Mouse (Mus musculus) cerebellum, adult 2 months (tissue): ENCODE measurements at regions not wholly inside any gene's neighbourhood (a gene's known extent, or its start where the extent isn't known, plus 50 kb on each side); places are given as distances from the start of the nearest gene placed in this dataset.

Experiments used
- DNase-seq, 2 experiments: peaks; one replicate each; pipeline ENCODE4 v3.0.0; 2021
- H3K27ac ChIP-seq: fragments of 200-500 bp; 2 replicates; pipeline ENCODE4 v1.5.1; 2012; ENCODE audit warnings: low read length, control low read depth, inconsistent platforms; ENCODE audit not compliant: insufficient read depth
- H3K27me3 ChIP-seq: fragments of 200-500 bp; 2 replicates; pipeline ENCODE4 v1.6.1; 2012; ENCODE audit warnings: inconsistent platforms, mild to moderate bottlenecking, low read length, moderate library complexity; ENCODE audit not compliant: control insufficient read depth, insufficient read depth
- H3K4me1 ChIP-seq: fragments of 200-500 bp; 2 replicates; pipeline ENCODE4 v1.6.1; 2011; ENCODE audit warnings: low read length; ENCODE audit not compliant: control insufficient read depth, insufficient read depth
- H3K4me3 ChIP-seq: fragments of 200-500 bp; replicated peaks from 2 replicates; pipeline ENCODE3; 2011; ENCODE audit warnings: mild to moderate bottlenecking, low read depth, low read length, control low read depth; ENCODE audit not compliant: insufficient read depth
- CTCF ChIP-seq: fragments of 200-500 bp; IDR thresholded peaks from 2 replicates; pipeline ENCODE4 v1.5.1; 2011; ENCODE audit warnings: low read depth, mild to moderate bottlenecking, control low read depth, low read length, moderate library complexity, borderline replicate concordance; ENCODE audit not compliant: insufficient read depth
- POLR2A ChIP-seq: fragments of 200-500 bp; IDR thresholded peaks from 2 replicates; pipeline ENCODE4 v1.6.1; 2011; ENCODE audit warnings: low read length, control low read depth, borderline replicate concordance; ENCODE audit not compliant: insufficient read depth
- WGBS: fragments of 180-500 bp; shearing (Covaris S2); methylation state at CpG from one replicate; pipeline ENCODE4 v1.1.7; 2018; 5-methylcytosine and 5-hydroxymethylcytosine counted together

GRCm38 (mm10) chr5:74121861-74122630 is 53.8 kb upstream of the Usp46 start:
- 85% methylated on average over 9 of the region's 9 CpGs for WGBS
- DNase-seq, result no peak
- H3K27me3 ChIP-seq, result no peaks in the 10 kb centered on the region
- no peak for TF ChIP-seq POLR2A
- no peak for TF ChIP-seq CTCF
- H3K4me1 ChIP-seq, result no peaks in the 10 kb centered on the region
- H3K27ac ChIP-seq, result no peak overlapping the region
- H3K4me3 ChIP-seq, result no peak overlapping the region

GRCm38 (mm10) chr5:74126015-74126896 is 58.0 kb upstream of the Usp46 start:
- WGBS, result 64% methylated on average over 32 of the region's 32 CpGs

GRCm38 (mm10) chr5:74127518-74127917 is 59.3 kb upstream of the Usp46 start:
- no peak for TF ChIP-seq POLR2A
- TF ChIP-seq CTCF, result no peak
- Histone ChIP-seq H3K27me3 (no peaks in the 10 kb centered on the region), H3K4me1 (no peaks in the 10 kb centered on the region), H3K4me3 (no peak overlapping the region), H3K27ac (no peak overlapping the region)
- 96% methylated on average over 6 of the region's 6 CpGs for WGBS
- DNase-seq, result no peak

More at GRCm38 (mm10) chr5:74126015-74126896, 58.0 kb upstream of the Usp46 start:
- TF ChIP-seq POLR2A (no peak), CTCF (no peak)
- Histone ChIP-seq H3K4me3 (peak overlapping the region; percentile 59), H3K27ac (no peak overlapping the region), H3K27me3 (no peaks in the 10 kb centered on the region), H3K4me1 (no peaks in the 10 kb centered on the region)
- DNase-seq, result peak; percentile 67

- TF ChIP-seq POLR2A, result no peak
- TF ChIP-seq CTCF, result no peak
- Histone ChIP-seq H3K27ac (no peak overlapping the region), H3K4me3 (no peak overlapping the region), H3K4me1 (no peaks in the 10 kb centered on the region), H3K27me3 (no peaks in the 10 kb centered on the region)
- peak in 1 of 2 experiments; percentile 8 for DNase-seq
These were observed 61.4 kb upstream of the Usp46 start for GRCm38 (mm10) chr5:74129636-74130035.

- TF ChIP-seq CTCF, result no peak
- TF ChIP-seq POLR2A, result no peak
- Histone ChIP-seq H3K27me3 (no peaks in the 10 kb centered on the region), H3K27ac (no peak overlapping the region), H3K4me1 (no peaks in the 10 kb centered on the region), H3K4me3 (no peak overlapping the region)
- no peak for DNase-seq
- 52% methylated on average over 8 of the region's 8 CpGs for WGBS
These were observed 62.4 kb upstream of the Rasl11b start for GRCm38 (mm10) chr5:74132671-74133070.

GRCm38 (mm10) chr5:74136377-74136776 is 58.7 kb upstream of the Rasl11b start:
- Histone ChIP-seq H3K4me1 (no peaks in the 10 kb centered on the region), H3K27me3 (no peaks in the 10 kb centered on the region), H3K27ac (no peak overlapping the region), H3K4me3 (no peak overlapping the region)
- WGBS, result 62% methylated on average over 5 of the region's 5 CpGs
- TF ChIP-seq CTCF (no peak), POLR2A (no peak)
- no peak for DNase-seq

- Histone ChIP-seq H3K4me1 (no peaks in the 10 kb centered on the region), H3K27ac (no peak overlapping the region), H3K27me3 (no peaks in the 10 kb centered on the region), H3K4me3 (no peak overlapping the region)
- TF ChIP-seq CTCF (no peak), POLR2A (no peak)
- DNase-seq, result no peak
- 58% methylated on average over 5 of the region's 5 CpGs for WGBS
These were observed 58.1 kb upstream of the Rasl11b start for GRCm38 (mm10) chr5:74136868-74137439.
